Mouse (Mus musculus) B cell, adult 2 months (primary cell): ENCODE results near the gene Cpne5.
"Not testable (repeated sequence)": the region's sequence is repeated elsewhere in the genome, so short reads cannot be mapped to it uniquely, and the experiment has no call there.

Source experiments
- DNase-seq, 2 experiments: peaks; one replicate each; pipeline ENCODE4 v3.0.0; 2022

The Cpne5 gene

DNA sequence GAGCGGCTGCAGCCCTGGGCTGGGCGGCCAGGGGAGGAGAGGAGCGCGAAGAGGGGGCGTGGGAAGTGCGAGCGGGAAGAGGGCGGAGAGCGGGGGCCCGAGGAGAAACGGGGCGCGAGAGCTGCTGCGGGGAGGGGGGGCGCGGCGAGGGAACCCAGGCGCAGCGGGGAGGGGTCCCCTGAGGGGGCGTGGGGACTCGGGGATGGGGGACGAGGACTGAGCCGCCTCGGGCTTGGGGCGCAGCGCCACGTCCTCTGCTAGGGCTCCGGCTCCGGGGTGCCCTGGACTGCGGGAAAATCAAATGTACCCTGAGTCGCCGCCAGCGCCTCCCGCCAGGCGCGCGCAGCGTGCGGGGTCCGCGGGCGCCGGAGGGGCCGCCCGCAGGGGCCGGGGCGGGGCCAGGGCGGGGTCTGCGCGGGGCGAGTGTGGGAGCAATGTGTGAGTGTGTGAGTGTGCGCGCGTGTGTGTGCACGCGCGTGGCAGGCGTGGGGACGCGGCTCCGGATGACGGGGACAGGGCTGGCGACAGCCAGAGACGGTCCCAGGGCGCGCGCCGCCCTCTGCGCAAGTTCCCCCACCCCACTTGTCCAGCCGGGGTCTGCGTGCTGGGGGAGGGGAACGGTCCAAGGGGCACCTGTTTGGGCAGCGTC, at the start of gene Cpne5:
Cpne5 (minus strand) TSS at position 396 of the 649 bp plus-strand sequence.
- peak; percentile 25 to 28 for DNase-seq

DNA sequence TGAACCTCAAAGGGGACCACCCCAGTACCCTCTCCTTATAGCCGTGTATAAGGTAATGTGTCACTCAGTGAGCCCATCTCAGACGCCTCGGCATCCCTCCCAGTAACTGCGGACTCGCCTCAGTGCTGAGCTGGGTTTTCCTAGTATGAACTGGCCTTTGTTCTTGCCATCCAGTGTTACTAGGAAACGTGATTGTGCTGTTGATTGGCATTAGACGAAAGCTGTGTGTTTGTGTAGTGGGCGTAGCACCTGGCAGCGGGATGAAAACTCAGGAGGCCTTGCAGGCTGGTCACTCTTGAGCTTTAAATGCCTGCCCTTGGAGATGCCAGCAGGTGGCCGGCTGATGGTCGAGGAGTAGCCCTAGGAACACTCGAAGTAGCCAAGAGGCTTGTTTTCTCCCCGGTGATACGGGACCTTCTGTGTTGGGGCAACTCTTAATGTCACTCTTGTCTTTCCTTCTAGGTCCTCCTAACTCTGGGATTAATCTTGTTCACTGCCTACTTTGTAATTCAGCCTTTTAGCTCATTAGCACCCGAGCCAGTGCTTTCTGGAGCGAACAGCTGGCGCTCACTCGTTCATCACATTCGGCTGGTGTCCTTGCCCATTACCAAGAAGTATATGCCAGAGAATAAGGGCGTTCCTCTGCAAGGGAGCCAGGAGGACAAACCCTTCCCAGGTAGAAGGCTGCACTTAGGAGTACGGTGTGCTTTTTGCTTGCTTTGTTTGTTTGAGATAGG, 44.4 kb upstream of the Cpne5 start:
- DNase-seq = no peak

DNA sequence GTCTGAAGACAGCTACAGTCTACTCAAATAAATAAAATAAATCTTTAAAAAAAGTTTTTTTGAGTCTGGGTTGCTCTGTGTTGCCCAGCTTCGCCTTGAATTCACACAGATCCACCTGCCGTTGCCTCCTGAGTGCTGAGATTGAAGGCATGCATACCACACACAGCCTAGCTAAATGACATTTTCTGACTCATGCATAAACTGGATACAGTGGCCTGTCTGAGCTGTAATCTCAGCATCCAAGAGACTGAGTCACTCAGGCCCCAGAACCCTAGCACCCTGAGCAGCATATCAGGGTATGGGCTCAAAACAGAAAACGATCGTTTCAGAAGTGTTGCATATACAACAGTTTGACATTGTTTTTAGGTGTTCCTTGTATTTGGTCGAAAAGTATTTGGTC, 43.6 kb upstream of the Cpne5 start:
- no peak for DNase-seq

DNA sequence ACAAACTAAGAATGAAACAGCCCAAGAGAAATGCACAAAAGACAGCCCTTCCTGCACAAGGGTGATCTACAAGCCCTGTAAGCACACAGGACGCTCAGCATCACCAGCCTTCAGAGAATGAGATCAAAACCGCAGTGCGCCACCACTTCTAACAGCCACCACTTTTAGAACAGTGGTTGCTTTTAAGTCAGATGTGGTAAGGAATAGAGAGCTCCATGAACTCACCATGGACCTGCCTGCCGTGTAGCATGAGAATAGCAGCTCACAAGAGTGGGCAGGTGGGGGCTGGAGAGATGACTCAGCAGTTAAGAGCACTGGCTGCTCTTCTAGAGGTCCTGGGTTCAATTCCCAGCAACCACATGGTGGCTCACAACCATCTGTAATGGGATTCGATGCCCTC, 42.5 kb upstream of the Cpne5 start:
- DNase-seq = no peak

DNA sequence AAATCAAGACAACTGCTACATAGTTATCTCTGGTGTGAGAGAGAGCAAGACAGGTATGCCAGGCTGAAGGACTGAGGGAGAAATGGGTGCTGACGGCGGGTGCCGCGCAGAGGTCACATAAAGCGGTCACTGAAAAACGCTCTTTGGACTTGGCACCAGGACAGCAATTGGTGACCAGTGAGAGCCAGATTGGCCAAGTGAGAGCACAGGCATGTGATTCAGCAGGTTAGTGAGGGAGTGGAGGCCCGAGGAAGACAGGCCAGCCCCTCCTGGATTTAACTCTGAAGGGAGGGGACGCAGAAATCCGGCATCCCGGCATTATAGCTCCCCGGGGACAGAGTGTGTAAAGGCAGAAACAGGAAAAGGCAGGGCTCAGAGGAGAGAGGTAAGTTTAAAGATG, 35.9 kb upstream of the Cpne5 start:
- no peak for DNase-seq

DNA sequence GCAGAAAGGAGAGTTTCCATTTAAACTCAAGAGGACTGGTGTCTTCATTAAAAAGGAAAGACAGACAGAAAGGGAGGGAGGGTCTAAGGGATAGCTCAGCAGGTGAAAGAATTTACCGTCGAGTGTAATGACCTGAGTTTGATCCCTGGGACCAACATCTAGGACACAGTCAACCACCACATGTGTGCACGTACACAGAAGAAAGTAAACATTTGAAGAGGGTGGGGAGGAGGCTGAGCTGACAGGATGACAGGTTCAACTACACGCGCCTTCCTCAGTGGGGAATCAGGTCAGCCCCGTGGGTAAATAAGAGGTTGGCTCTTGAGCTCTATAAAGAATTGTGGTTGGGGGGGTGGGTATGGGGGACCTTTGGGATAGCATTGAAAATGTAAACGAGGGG, 35.2 kb upstream of the Cpne5 start:
- DNase-seq = no peak

DNA sequence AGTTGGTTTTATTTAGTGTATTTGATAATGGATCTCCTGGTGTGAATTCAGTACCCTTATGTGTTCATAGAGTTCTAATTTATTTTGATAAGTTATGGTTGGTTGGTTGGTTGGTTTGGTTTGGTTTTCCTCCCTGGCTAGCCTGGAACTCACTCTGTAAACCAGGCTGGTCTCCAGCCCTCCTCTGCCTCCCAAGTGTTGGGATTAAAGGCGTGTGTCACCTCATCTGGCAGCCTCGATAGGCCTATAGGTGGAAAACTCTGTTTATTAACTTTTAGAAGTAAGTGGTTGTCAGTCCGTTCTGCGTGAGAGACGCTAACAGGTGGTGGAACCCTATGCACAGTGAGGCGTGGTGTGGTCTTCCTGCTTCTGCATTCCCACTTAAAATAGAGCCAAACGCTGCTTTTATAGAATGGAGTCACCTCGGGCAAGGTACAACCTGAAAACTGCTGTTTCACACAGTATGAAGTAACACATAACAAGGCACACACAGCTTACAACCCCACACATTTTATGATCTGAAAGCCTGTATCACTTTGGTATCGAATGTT, 32.3 kb upstream of the Cpne5 start:
- DNase-seq = peak; percentile 21 to 24

DNA sequence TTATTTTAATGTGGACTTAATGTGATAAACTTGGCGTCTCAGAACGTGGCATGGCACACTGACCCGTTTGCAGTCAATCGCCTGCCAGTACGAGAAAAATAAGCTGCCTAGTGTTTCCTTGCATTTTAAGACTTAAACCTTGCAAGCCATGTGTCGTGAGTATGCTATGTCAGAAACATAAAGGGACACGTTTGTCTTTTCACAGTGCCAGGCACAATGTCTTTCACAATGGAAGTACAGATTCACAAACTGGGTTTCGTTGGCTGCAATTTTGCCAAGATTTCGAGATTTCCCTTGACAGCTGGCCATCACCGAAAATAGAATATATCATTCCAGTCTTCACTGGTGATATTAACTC, 31.4 kb upstream of the Cpne5 start:
- no peak for DNase-seq

DNA sequence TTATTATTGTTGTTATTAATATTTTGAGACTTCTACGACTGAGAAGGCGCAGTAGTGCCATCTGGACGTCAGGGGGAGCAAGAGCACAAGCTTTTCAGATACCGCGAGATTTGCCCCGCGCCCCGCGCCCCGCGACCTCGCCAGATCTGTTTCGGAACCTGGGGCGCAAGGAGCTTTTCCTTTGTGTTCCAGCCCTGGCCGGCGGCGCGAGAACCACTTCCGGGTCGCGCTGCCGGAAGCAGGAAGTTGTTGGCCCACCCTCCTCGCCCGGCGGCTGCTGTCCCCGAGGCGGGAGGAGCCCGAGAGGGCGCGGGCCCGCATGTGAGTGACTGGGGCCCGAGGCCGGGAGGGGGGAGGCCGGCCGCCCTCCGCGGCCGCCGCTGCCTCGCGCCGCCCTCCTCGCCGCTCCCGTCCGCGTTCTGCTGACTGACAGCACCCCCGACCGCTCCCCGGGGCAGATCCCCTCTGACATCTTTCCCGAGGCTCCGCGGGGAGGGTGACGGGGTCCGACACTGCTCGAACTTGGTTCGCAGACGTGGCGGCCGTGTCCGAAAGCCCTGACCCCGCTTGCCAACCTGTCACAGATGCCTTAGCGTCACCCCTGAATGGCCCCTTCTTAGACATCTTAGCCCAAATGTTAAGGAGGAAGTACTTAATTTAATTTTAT, 30.8 kb upstream of the Cpne5 start, which contains the start of gene BC004004:
BC004004 (plus strand) TSS at position 107 of the 667 bp plus-strand sequence.
- DNase-seq = peak; percentile 96

DNA sequence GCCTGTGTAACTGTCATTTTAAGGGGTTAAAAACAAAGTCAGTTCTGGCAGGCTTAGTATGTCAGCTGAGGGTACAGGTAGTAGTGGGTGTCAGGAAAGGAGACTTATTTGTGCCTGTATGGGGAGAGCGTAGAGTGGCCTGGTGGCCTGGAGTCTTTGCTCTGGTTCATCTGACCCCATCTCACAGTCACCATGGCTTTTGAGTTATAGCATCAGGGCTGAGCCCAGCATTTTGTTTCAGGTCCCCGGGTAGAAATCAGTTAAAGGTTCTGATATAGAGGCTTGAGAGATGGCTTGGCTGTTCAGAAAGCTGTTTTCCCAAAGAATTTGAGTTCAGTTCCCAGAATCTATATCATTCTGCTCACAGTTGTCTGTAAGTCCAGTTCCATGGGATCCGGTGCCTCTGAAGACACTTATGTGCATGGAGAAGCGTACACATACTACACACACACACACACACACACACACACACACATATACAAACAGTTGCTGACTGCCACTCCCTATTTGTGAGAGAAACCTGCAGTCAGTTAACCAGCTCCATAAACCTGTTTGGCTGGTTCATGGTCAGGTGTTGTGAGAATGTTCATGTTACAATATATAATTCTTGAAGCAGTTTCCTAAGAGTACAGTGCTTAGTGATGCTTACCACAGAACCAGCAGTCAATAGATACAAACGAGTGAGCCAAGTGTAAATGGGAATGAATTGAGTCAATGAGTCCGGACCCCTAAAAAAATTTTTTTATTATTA, 30.1 kb upstream of the Cpne5 start:
- no peak for DNase-seq

DNA sequence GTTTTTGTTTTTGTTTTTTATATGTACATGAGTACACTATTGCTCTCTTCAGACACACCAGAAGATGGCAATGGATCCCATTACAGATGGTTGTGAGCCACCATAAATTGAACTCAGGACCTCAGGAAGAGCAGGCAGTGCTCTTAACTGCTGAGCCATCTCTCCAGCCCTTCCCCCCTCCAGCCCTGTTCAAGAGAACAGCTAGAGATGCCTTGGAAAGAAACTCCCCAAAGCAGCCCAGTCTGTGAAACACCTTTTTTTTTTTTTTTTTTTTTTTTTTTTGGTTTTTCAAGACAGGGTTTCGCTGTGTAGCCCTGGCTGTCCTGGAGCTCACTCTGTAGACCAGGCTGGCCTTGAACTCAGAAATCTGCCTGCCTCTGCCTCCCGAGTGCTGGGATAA, 29.1 kb upstream of the Cpne5 start:
- not testable (repeated sequence) for DNase-seq

DNA sequence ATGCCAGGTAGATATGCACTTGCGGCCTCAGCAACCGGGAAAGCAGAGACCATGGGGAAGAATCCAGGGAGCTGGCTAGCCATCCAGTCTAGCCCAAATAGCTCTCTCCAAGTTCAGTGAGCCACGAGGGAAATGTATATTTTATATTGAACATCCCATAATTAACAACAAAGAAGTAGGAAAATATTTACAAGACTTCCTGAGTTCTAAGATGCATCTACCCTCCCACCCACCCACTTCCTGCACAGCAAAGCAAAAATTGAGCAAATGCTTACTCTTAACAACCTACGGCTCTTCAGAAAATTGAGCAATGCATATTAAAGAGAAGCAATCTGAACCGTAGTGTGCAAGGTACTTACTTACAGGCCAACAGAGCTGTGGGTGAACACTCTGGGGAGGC, 26.8 kb upstream of the Cpne5 start:
- no peak for DNase-seq

DNA sequence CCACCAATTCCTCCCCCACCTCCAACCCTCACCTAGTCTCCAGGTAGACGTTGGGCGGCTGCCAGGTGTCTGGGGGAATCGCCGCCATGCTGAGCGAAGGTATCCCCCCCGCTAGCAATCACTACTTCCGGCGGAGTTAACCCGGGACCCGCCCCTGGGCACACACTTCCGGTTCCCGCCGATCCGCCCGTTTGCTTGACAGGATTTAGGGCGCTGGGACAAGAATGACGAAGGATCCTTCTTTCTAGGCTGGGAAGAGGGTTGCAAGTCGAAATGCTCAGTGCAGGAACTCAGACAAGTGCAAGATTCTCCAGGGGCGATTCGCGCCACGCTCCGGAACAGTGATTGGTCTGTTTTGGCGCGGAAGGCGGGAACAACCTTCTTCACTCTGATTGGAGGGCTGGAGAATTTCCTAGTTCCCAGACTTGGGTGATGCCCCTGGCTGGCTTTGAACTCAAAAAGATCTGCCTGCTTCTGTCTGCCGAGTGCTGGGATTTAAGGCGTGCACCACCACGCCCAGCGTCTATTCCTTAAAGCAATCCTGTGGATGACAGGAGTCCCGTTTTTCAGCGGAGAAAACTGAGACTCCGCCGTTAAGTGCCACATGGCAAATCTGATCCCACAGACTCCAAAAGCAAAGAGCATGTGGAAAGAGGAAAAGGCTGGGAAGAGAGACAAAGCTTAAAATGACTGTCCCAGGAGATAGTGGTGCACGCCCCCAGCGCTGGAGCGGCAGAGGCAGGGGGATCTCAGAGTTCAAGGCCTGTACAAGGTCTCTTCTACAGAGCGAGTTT, 26.1 kb upstream of the Cpne5 start, which contains the start of gene Ppil1:
Ppil1 (minus strand) TSS at position 347 of the 794 bp plus-strand sequence.
- peak; percentile 84 to 87 for DNase-seq

DNA sequence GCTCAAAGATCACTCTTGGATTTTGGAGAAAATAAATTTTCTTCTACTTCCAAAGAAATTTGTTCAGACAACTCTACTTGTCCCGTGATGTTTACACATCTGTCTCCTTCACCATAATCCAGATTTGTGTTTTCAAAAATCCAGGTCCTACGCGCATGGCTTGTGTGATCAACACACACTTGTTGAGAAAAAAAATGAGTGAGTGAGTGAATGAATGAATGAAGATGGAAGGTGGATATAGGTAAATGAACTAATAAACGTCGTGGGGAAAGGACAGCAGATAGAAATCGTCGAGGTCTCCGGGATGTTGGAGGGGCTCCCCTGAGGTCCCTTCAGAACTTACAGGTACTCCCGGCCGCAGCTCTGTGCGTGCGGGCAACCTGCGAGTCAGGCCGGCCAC, 25.4 kb upstream of the Cpne5 start:
- no peak for DNase-seq

DNA sequence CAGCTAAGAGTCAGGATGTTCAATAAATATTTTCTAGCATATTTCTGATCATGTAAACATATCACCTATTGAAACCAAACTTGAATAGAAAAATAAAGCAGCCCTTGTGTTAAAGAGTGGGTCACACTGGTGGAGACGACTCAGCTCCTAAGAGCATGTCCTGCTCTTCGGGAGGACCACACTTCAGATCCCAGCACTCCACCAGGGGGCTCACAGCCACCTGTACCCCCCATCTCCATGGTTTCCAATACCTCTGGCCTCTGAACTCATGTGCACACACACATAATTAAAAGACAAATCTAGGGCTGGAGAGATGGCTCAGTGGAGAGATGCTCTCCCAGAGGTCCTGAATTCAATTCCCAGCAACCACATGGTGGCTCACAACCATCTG, 24.3 kb upstream of the Cpne5 start:
- DNase-seq = peak in 1 of 2 experiments; percentile 12

DNA sequence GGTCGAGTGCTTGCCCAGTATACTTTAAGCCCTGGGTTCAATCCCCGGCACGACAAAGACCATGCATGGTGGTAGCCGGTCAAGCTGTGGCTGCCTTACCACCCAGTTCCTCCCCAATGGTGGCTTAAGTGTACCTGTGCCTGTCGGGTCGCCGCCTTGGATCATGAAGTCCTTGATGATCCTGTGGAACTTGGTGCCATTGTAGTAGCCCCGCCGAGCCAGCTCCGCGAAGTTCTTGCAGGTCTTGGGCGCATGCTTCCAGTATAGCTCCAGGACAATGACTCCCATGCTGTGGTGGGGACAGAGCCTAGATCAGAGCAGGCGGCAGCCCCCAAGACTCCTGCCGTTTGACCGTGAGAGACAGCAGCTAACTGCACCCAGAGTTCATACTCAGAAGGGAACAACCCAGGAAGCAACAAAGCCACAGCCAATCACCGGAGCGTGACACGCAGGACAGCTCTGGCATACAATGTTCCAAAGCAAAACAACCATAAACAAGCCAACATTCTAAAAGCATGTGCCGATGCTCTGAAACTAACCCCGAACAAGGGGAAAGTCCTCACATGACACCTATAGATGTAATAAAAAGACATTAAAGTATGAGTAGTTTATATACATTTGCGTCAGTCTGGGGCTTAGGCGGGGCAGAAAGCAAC, 23.8 kb upstream of the Cpne5 start:
- peak; percentile 16 to 19 for DNase-seq

DNA sequence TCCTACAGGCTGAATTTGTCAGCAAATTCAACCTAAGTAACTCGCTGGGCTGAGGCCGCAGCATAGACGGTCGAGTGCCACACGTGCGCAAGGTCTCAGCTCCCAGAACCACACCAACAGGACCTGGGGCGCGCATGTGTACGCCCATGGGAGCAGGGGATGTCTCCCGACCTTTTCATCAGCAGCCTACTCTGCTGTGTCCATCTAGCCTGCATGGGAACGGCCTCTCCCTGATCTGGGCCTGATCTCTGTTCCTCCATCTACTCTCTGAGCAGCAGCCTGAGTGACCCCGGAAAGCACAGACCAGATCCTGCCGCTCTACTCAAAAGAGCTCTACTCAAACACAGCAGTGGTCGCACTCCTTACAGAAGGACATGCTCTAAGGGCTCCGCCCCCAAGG, 22.5 kb upstream of the Cpne5 start:
- DNase-seq = no peak

DNA sequence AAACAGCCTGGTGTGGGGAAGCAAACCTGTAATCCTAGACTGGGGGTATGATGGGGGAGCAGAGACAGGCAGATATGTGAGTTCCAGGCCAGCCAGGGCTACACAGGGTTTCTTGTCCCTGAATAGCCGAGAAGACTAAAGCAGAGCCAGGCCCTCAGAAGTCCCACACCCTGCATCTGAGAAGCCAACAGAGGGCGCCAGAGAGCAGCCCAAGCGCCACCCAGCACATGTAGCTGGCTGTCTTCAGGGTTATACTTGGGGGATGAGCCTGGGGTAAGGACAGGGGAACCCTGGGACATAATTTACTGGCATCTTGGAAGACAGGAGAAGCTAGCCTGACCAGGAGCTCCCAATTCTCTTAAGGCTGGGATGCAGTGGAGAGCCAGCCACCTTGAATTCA, 21.5 kb upstream of the Cpne5 start:
- peak; percentile 85 to 86 for DNase-seq

DNA sequence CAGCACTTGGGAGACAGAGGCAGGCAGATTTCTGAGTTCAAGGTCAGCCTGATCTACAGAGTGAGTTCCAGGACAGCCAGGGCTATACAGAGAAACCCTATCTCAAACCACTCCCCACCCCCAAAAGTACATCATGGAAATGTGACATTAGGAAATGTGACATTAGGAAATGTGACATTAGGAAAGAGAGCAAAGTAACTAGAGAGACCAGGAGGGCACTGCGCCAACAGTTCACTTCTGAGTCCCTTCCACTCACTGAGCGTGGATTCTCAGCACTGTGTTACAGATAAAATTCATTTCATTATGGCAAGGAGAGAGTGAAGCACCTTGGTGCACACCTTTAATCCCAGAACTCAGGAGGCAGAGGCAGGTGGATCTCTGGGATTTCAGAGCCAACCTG, 21.0 kb upstream of the Cpne5 start:
- DNase-seq = no peak

DNA sequence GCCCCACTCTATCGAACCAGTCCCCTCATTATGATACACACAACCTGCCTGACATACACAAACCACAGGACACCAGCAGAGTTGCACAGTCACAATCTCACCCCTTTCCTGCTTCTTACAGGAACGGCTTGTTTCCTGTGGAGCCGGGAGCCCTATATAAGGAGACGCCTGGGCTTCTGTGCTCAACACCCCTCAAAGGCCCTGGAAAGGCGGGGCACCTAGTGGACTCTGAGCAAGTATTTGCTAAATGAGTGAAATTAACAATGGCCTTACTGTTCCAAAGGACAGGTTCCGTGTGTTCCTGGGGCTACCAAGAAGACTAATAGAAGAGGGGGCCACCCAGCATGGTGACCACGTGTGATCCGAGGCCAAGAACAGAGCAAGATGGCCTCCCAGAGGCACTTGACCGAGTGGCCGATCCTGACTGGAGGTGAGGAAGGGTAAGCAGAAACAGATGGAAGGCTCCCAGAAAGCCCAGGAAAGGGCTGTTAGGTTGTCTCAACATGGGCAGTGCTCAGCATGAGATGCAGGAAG, 20.1 kb upstream of the Cpne5 start:
- no peak for DNase-seq

DNA sequence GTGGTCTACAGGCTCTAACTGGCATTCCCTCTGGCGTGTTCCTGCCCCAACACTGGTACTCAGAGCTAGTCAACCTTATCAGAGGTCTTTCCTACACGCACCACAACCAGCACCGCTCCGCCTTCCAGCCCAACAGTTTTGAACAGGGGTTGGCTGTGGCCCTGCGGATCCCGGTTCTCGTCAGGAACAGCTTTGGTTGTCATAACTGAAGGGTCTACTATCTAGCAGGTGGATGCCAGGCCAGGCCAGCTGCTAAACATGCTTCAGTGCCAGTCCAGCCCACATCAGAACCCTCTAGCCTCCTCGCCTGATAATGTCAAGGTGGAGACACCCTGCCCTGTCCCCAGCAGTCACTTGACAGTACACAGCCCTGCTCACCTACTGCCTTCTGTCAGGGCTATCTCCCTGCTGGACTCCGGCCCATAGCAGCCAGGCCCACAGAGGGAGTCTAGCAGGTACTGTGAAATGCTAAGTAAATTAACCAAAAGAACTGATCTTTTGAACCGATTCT, 19.1 kb upstream of the Cpne5 start:
- no peak for DNase-seq
